Mouse (Mus musculus): ENCODE data around the gene Tmem107.

GRCm38 (mm10) chr11:69074776-69075069, 4.1 kb downstream of the Tmem107 start:
- TF ChIP-seq CTCF (IDR thresholded peaks at IDR 0.05; ENCODE audit: extremely low read depth, insufficient read depth, insufficient read length, insufficient replicate concordance) = no peak
- no peak for TF ChIP-seq POLR2A (IDR thresholded peaks at IDR 0.05; ENCODE audit: low read depth, low read length)

Data from spleen, adult 2 months (tissue).